Mouse (Mus musculus) urinary bladder, adult 18-20 months (tissue): Measurements from ENCODE around the gene Cryz.

Source experiments
- DNase-seq, 2 experiments: peaks; one replicate each; pipeline ENCODE4 v3.0.0; 2022; ENCODE audit warnings: low spot score in 2 of 2, mixed read lengths in 2 of 2

Gene Cryz

DNA sequence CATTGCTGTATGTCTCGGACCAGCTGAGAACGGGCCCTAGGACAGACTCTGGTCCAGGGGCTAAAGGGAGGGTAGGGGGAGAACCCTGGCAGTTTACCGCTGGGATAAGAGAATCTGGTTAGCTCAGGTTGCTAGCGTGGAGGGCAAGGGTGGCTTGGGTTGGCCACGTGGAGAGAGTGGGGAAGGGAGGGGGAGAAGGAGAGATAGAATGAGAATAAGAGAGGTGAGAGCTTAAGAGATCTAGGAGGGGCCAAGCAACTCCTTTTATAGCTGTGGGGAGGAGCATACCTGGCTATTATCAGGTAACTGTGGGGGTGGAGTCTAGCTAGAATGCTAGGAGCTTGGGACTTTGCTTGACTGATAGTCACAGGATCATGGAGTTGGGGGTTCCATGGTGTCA is 74.5 kb downstream of the Cryz start:
- DNase-seq = no peak
